ENCODE assay signal across 8 mouse cellular contexts in the genomic region with DNA sequence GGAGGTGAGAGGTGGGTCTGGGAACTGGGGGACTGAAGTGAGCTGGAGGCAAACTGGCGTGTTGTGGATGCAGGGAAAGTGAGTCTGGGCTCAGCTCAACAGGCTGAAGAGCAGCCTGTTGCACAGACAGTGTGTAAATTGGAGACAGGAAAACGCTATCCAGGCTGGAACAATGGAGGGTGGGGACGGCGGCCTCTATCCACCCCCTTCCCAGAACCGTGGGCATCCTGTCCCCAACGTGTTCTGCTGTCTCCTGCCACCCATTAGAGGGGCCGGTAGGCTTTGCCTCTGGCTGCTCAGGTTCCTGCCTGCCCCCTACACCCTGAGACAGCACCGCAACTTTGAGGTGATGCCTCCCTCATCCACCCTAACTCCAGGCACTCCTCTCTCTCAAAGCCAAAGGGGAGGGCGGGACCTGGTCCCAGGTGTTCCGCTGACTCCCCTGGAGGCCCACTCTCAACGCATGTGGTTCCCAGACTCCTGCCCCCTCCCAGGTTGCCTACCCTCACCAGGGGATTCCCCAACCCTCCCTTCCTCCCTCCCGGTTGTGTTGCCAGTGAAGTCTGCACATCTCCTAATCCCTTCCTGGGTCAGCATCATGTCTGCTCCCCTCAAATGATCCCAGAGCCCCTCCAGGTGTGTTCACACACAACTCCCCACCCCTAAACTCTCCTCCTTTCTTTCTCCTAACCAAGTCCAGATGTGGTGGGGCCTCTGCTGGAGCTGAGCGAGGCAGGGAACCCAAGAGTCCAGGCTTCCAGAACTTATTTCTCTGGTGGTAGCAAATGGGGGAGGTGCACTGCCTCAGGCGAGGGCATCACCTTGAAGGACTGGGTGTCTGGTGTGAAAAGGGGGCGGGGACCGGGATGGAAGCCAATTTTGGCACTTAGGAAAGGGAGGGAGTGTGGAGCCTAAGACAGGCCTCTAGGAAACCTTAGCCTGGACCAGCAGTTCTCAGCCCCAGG. TPM values are rescaled to one million over a fixed set of nuclear protein-coding genes. Genes with fewer than 3 reads are reported as not detected.
DNase-seq lines count a peak whose midpoint lies in the region; ATAC-seq and TF ChIP-seq lines count a peak whose summit lies in the region.

No protein-coding gene starts in this region.

- H3K9me3 ChIP-seq in intestine, postnatal 0 days (ENCODE audit: control insufficient read depth), result no peaks in the 10 kb centered on the region

- H3K4me1 ChIP-seq in intestine, postnatal 0 days (replicated peaks; ENCODE audit: control insufficient read depth, insufficient read depth, low read length), result peaks cover 7% of the 10 kb centered on the region; the same call in 1 of the 2 replicates
- H3K4me1 ChIP-seq in lung, adult 2 months (ENCODE audit: control insufficient read depth, insufficient read depth, low read length), result peaks cover 16% of the 10 kb centered on the region
- no peaks in the 10 kb centered on the region for H3K4me1 ChIP-seq in thymus, adult 2 months (replicated peaks; ENCODE audit: control insufficient read depth, insufficient read depth, low read length)

- DNase-seq in gastrocnemius, adult 2 months, result peak; percentile 41
- no peak for DNase-seq in gastrocnemius, postnatal 10 days
- DNase-seq in heart, adult 11 months, result peak; percentile 98
- DNase-seq in lung, adult 2 months, result no peak
- DNase-seq in thymus, adult 2 months, result no peak
- DNase-seq in layer of hippocampus, adult 11-12 months (ENCODE audit: low spot score), result no peak
- no peak for DNase-seq in right cerebral cortex, postnatal 36 days (ENCODE audit: low spot score in 2 of 2)

- H3K4me2 ChIP-seq in intestine, postnatal 0 days (replicated peaks; ENCODE audit: low read depth), result peak overlapping the region; percentile 91

- peak overlapping the region; percentile 97 for H3K4me3 ChIP-seq in gastrocnemius, adult 2 months
- H3K4me3 ChIP-seq in intestine, postnatal 0 days (ENCODE audit: low read depth, low read length), result peak overlapping the region; percentile 81
- H3K4me3 ChIP-seq in lung, adult 2 months (replicated peaks; ENCODE audit: extremely low read depth, low read depth, low read length), result peak overlapping the region; percentile 79
- H3K4me3 ChIP-seq in thymus, adult 2 months (ENCODE audit: control insufficient read depth, insufficient read depth, low read length), result no peak overlapping the region

- WGBS in intestine, postnatal 0 days, result 15% methylated on average over 16 of the region's 16 CpGs
- 26% methylated on average over 16 of the region's 16 CpGs for WGBS in lung, adult 2 months
- 77% methylated on average over 16 of the region's 16 CpGs for WGBS in thymus, adult 2 months

- peak overlapping the region; percentile 93 for H3K27ac ChIP-seq in gastrocnemius, adult 2 months
- H3K27ac ChIP-seq in intestine, postnatal 0 days (ENCODE audit: low read depth, low read length), result peak overlapping the region; percentile 89; the same call in 1 of the 2 replicates
- H3K27ac ChIP-seq in thymus, adult 2 months (ENCODE audit: control insufficient read depth, insufficient read depth, low read length), result no peak overlapping the region

- ATAC-seq in intestine, postnatal 0 days, result no peak

- no peak for TF ChIP-seq CTCF in gastrocnemius, adult 2 months (IDR thresholded peaks at IDR 0.05)
- TF ChIP-seq CTCF in intestine, postnatal 0 days (IDR thresholded peaks at IDR 0.05; ENCODE audit: low read depth), result 0 out of 2 replicates have a peak, but pooled peaks have one; percentile 4
- TF ChIP-seq CTCF in lung, adult 2 months (IDR thresholded peaks at IDR 0.05; ENCODE audit: insufficient read depth, low read length), result no peak
- TF ChIP-seq CTCF in thymus, adult 2 months (IDR thresholded peaks at IDR 0.05; ENCODE audit: borderline replicate concordance, control insufficient read depth, extremely low read depth, insufficient read depth, low read length, poor library complexity), result no peak

- TF ChIP-seq POLR2A in lung, adult 2 months (IDR thresholded peaks at IDR 0.05; ENCODE audit: borderline replicate concordance, extremely low read depth, low read depth, low read length), result peak; percentile 93; the same call in 1 of the 2 replicates
- no peak for TF ChIP-seq POLR2A in thymus, adult 2 months (IDR thresholded peaks at IDR 0.05; ENCODE audit: control insufficient read depth, extremely low read depth, insufficient read depth, low read length, poor library complexity)

- intact Hi-C loops in gastrocnemius, adult 2 months (cut with DNase I), result no loop called here

- H3K27me3 ChIP-seq in intestine, postnatal 0 days (replicated peaks; ENCODE audit: control insufficient read depth, insufficient read depth, low read length), result no peaks in the 10 kb centered on the region
- H3K27me3 ChIP-seq in thymus, adult 2 months (ENCODE audit: control insufficient read depth, insufficient read depth, low read length), result peaks cover 7% of the 10 kb centered on the region

- H3K9ac ChIP-seq in intestine, postnatal 0 days (ENCODE audit: low read depth, low read length), result 0 out of 2 replicates have a peak overlapping the region, but pooled peaks have one; percentile 87

- peaks cover 28% of the 10 kb centered on the region for H3K36me3 ChIP-seq in intestine, postnatal 0 days (ENCODE audit: control insufficient read depth, insufficient read depth)
- no peaks in the 10 kb centered on the region for H3K36me3 ChIP-seq in thymus, adult 2 months (ENCODE audit: control insufficient read depth, insufficient read depth, low read length)

RNA-seq across cellular contexts. Expression of gene Ephb4, which starts 2.4 kb away (rescaled TPM):
- total RNA-seq in gastrocnemius, adult 2 months (2021), result 10 to 100 TPM; 12.5 to 15.5 TPM
- 10 to 100 TPM; 30.6 to 38.8 TPM for total RNA-seq in gastrocnemius, postnatal 10 days (2021)
- 12.6 and 12.9 TPM in 2 replicates for polyA plus RNA-seq in intestine, postnatal 0 days (2015; fragmentation: Nextera tagmentation; extraction: Ambion mirVana)
- 105 and 123 TPM in 2 replicates for polyA plus RNA-seq in lung, adult 2 months (2012; rRNA removed)
- 9.2 and 10.4 TPM in 2 replicates for polyA plus RNA-seq in thymus, adult 2 months (2012; rRNA removed)

RNA-seq across cellular contexts. Expression of gene Slc12a9, which starts 18.9 kb away (rescaled TPM):
- total RNA-seq in gastrocnemius, adult 2 months (2021), result 1 to 10 TPM; 2.0 to 2.4 TPM
- 1 to 10 TPM; 4.2 to 7.4 TPM for total RNA-seq in gastrocnemius, postnatal 10 days (2021)
- polyA plus RNA-seq in intestine, postnatal 0 days (2015; fragmentation: Nextera tagmentation; extraction: Ambion mirVana), result 11.8 and 13.4 TPM in 2 replicates
- 22.5 and 24.1 TPM in 2 replicates for polyA plus RNA-seq in lung, adult 2 months (2012; rRNA removed)
- 37.4 and 39.2 TPM in 2 replicates for polyA plus RNA-seq in thymus, adult 2 months (2012; rRNA removed)

RNA-seq across cellular contexts. Expression of gene Trip6, which starts 38.1 kb away (rescaled TPM):
- total RNA-seq in gastrocnemius, adult 2 months (2021), result 1 to 10 TPM; 2.1 to 3.1 TPM
- 10 to 100 TPM; 13.1 to 17.3 TPM for total RNA-seq in gastrocnemius, postnatal 10 days (2021)
- polyA plus RNA-seq in intestine, postnatal 0 days (2015; fragmentation: Nextera tagmentation; extraction: Ambion mirVana), result 23.8 and 24.8 TPM in 2 replicates
- polyA plus RNA-seq in lung, adult 2 months (2012; rRNA removed), result 52.6 and 55.2 TPM in 2 replicates
- polyA plus RNA-seq in thymus, adult 2 months (2012; rRNA removed), result 25.0 and 28.0 TPM in 2 replicates

RNA-seq across cellular contexts. Expression of gene Srrt, which starts 44.8 kb away (rescaled TPM):
- total RNA-seq in gastrocnemius, adult 2 months (2021), result 10 to 100 TPM; 38.7 to 46.2 TPM
- total RNA-seq in gastrocnemius, postnatal 10 days (2021), result 10 to 100 TPM; 58.1 to 93.2 TPM
- polyA plus RNA-seq in intestine, postnatal 0 days (2015; fragmentation: Nextera tagmentation; extraction: Ambion mirVana), result 31.3 and 32.2 TPM in 2 replicates
- polyA plus RNA-seq in lung, adult 2 months (2012; rRNA removed), result 107 and 136 TPM in 2 replicates
- 432 and 434 TPM in 2 replicates for polyA plus RNA-seq in thymus, adult 2 months (2012; rRNA removed)

RNA-seq across cellular contexts. Expression of gene Ufsp1, which starts 57.9 kb away (rescaled TPM):
- 10 to 100 TPM; 14.2 to 15.1 TPM for total RNA-seq in gastrocnemius, adult 2 months (2021)
- 10 to 100 TPM; 37.2 to 43.6 TPM for total RNA-seq in gastrocnemius, postnatal 10 days (2021)
- 10.4 and 11.0 TPM in 2 replicates for polyA plus RNA-seq in intestine, postnatal 0 days (2015; fragmentation: Nextera tagmentation; extraction: Ambion mirVana)
- 7.0 and 7.1 TPM in 2 replicates for polyA plus RNA-seq in lung, adult 2 months (2012; rRNA removed)
- polyA plus RNA-seq in thymus, adult 2 months (2012; rRNA removed), result 41.1 and 44.1 TPM in 2 replicates

Comparison
In these comparisons a context has a peak if more than half of its experiments do, and no peak if none do; other contexts are left out.
1. DNase-seq: peak in gastrocnemius, adult 2 months (single experiment) and heart, adult 11 months (single experiment); none in gastrocnemius, postnatal 10 days (single experiment), lung, adult 2 months (single experiment), thymus, adult 2 months (single experiment), layer of hippocampus, adult 11-12 months (single experiment) and right cerebral cortex, postnatal 36 days (0 of 2).